Mouse (Mus musculus) kidney, postnatal 14 days (tissue): ENCODE results near the gene Zfhx3.

Source experiments
- DNase-seq: peaks from one replicate; pipeline ENCODE4 v3.0.0; 2022; ENCODE audit warnings: mixed read lengths

Gene Zfhx3

GRCm38 (mm10) chr8:108244636-108245494 lies 302.4 kb downstream of the Zfhx3 start:
- no peak for DNase-seq

- DNase-seq = no peak
These were observed 303.1 kb downstream of the Zfhx3 start for GRCm38 (mm10) chr8:108245575-108245974.

GRCm38 (mm10) chr8:108246035-108246933 lies 303.8 kb downstream of the Zfhx3 start:
- no peak for DNase-seq

- no peak for DNase-seq
These were observed 304.5 kb downstream of the Zfhx3 start for GRCm38 (mm10) chr8:108246934-108247417.

- DNase-seq = peak; percentile 15
These were observed 322.2 kb downstream of the Zfhx3 start for GRCm38 (mm10) chr8:108264593-108265160.

- no peak for DNase-seq
These were observed 335.5 kb downstream of the Zfhx3 start for GRCm38 (mm10) chr8:108277960-108278359.

- DNase-seq = no peak
These were observed 339.5 kb downstream of the Zfhx3 start for GRCm38 (mm10) chr8:108281981-108282380.

GRCm38 (mm10) chr8:108286117-108286516 lies 343.7 kb downstream of the Zfhx3 start:
- DNase-seq = no peak

- no peak for DNase-seq
These were observed 358.6 kb downstream of the Zfhx3 start for GRCm38 (mm10) chr8:108300964-108301615.

- DNase-seq = no peak
These were observed 359.2 kb downstream of the Zfhx3 start for GRCm38 (mm10) chr8:108301654-108302053.

- DNase-seq = no peak
These were observed 362.9 kb downstream of the Zfhx3 start for GRCm38 (mm10) chr8:108305368-108305767.

- no peak for DNase-seq
These were observed 367.2 kb downstream of the Zfhx3 start for GRCm38 (mm10) chr8:108309525-108310246.

GRCm38 (mm10) chr8:108315046-108315445 lies 372.6 kb downstream of the Zfhx3 start:
- no peak for DNase-seq

- DNase-seq = no peak
These were observed 375.2 kb downstream of the Zfhx3 start for GRCm38 (mm10) chr8:108317532-108318093.

- peak; percentile 7 for DNase-seq
These were observed 385.3 kb downstream of the Zfhx3 start for GRCm38 (mm10) chr8:108327711-108328110.

GRCm38 (mm10) chr8:108348352-108348751 lies 405.9 kb downstream of the Zfhx3 start:
- DNase-seq = no peak

GRCm38 (mm10) chr8:108348776-108349175 lies 406.3 kb downstream of the Zfhx3 start:
- DNase-seq = no peak

- no peak for DNase-seq
These were observed 412.8 kb downstream of the Zfhx3 start for GRCm38 (mm10) chr8:108355119-108355777.

- no peak for DNase-seq
These were observed 419.0 kb downstream of the Zfhx3 start for GRCm38 (mm10) chr8:108361402-108361801.

GRCm38 (mm10) chr8:108362421-108362820 lies 420.0 kb downstream of the Zfhx3 start:
- no peak for DNase-seq

- DNase-seq = no peak
These were observed 421.0 kb downstream of the Zfhx3 start for GRCm38 (mm10) chr8:108363435-108363834.
